Mouse (Mus musculus) spleen, adult 2 months (tissue): ENCODE measurements around the gene Mars.

Experiments
- CTCF ChIP-seq: fragments of 200-500 bp; IDR thresholded peaks from 2 replicates; pipeline ENCODE4 v1.5.1; 2011; ENCODE audit warnings: mild to moderate bottlenecking, inconsistent platforms; ENCODE audit not compliant: insufficient read depth, insufficient read length, insufficient replicate concordance; ENCODE audit errors: extremely low read depth
- POLR2A ChIP-seq: fragments of 200-500 bp; IDR thresholded peaks from 2 replicates; pipeline ENCODE4 v1.6.1; 2011; ENCODE audit warnings: low read depth, low read length, inconsistent platforms

GRCm38 (mm10) chr10:127287936-127288293 is 23.7 kb downstream of the Mars start:
- TF ChIP-seq POLR2A (no peak), CTCF (no peak)
